Mouse (Mus musculus) lung, adult 2 months (tissue): ENCODE results near the gene Plgrkt.

Experiments used
- CTCF ChIP-seq: fragments of 200-500 bp; IDR thresholded peaks from 2 replicates; pipeline ENCODE4 v1.5.1; 2011; ENCODE audit warnings: mild to moderate bottlenecking, low read length, control low read depth; ENCODE audit not compliant: insufficient read depth
- POLR2A ChIP-seq: fragments of 200-500 bp; IDR thresholded peaks from 2 replicates; pipeline ENCODE4 v1.6.1; 2011; ENCODE audit warnings: low read depth, mild to moderate bottlenecking, control low read depth, low read length, borderline replicate concordance; ENCODE audit errors: extremely low read depth

DNA sequence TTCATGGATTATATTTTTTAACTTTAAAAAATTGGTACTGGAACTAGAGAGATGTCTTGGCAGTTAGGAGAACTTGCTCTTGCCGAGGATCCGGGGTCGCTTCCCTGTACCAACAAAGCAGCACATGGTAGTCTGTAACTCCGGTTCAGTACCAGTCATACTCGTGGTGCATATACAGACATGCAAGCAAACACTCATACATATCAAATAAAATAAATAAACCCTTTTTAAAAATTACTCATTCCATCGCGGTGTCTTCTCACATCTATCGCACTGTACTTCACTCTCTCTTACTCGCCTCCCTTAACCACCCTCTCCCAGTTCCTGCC lies 41.4 kb downstream of the Plgrkt start:
- TF ChIP-seq CTCF, result no peak
- no peak for TF ChIP-seq POLR2A
